Mouse (Mus musculus) adrenal gland, postnatal 25 days (tissue): Measurements from ENCODE around the gene Clip4. TPM values are rescaled to one million over a fixed set of nuclear protein-coding genes. Genes with fewer than 3 reads are reported as not detected.

Experiments
- DNase-seq: peaks from one replicate; pipeline ENCODE4 v3.0.0; 2021; ENCODE audit warnings: mixed read lengths
- total RNA-seq: library from RNA; stranded (reverse); gene quantifications from 2 replicates; pipeline ENCODE4 v1.2.3, GENCODE M21; 2021

The Clip4 gene
- total RNA-seq, 1 experiment from 2014 or later: 17.2 TPM

DNA sequence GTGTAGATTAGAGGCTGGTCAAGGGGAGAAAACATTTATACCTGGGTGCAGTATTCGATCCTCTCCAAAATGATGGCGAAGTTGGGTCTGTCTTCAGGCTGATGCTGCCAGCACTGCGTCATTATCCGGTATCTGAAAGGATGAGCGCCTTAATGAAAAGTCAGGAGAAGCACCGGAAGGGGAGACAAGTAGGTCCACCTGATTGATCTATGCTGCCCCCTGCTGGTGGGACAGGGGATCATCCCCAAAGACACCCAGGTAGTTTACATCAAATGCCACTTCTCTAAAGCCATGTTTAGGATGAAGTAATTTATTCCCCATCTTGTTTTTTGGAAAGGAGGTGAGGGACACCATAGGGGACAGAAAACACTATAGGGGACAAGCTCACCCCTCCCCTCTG is 105.8 kb downstream of the Clip4 start:
- DNase-seq: peak; percentile 80

DNA sequence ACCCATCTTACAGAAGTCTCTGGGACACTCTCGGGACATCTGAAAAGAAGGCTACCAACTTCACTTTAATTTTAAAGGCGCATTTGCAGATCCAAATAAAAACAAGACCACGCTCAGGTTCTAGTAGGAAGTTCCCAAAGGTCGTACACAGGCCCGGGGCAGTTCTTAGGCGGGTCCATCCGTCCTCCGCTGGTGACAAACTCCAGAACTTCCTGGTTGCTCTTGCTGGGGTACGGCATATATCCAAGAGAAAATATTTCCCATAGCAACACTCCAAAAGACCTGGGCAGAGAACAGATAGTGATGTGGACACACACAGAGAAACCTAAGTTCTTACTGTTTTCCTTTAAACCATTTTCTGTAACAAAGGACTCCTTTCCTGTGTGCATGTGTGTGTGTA is 106.5 kb downstream of the Clip4 start:
- DNase-seq: no peak

GRCm38 (mm10) chr17:71875492-71875891 is 107.2 kb downstream of the Clip4 start:
- no peak for DNase-seq

GRCm38 (mm10) chr17:71881369-71881768 is 113.1 kb downstream of the Clip4 start:
- DNase-seq: no peak

DNA sequence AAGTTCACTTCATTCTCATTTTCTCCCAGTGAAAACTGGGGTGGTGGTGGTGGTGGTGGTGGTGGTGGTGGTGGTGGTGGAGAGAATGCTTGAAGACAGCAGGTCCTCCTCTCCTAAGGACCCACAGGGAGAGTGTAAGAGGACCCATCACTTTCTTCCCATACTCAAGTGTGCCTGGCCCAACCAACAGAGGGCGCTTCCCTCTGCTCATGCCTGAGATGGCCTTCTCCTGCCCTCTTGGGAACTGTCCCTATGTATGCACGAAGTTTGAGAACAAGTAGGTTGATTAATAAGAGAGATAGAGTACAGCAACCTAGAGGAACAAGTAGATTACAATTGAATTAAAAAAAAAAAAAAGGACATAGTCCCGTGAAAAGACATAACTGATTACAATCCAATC is 140.8 kb downstream of the Clip4 start:
- peak; percentile 42 for DNase-seq

GRCm38 (mm10) chr17:71913188-71913587 is 144.9 kb downstream of the Clip4 start:
- no peak for DNase-seq

Other genes with a start within 250 kb of the Clip4 start
- 4.3 and 5.9 TPM in 2 replicates for gene Ndc80, start 241.6 kb upstream of the Clip4 start, total RNA-seq
- 1.00 and 1.2 TPM in 2 replicates for gene Spdya, start 216.4 kb upstream of the Clip4 start, total RNA-seq
- 45.4 and 46.7 TPM in 2 replicates for gene Wdr43, start 152.6 kb upstream of the Clip4 start, total RNA-seq
- gene Togaram2, start 95.2 kb upstream of the Clip4 start, total RNA-seq: 0.09 TPM in 1 of 2 replicates, not detected in the other
- not detected in 2 replicates for gene Pcare, start 15.6 kb upstream of the Clip4 start, total RNA-seq